Mouse (Mus musculus) brain, embryonic 18.5 days (tissue): ENCODE results near the gene Sox13.
"Not testable (repeated sequence)": the region's sequence is repeated elsewhere in the genome, so short reads cannot be mapped to it uniquely, and the experiment has no call there.

Experiments used
- DNase-seq: peaks from one replicate; pipeline ENCODE4 v3.0.0-alpha.2; 2012; ENCODE audit warnings: low read depth, low spot score

Gene Sox13

DNA sequence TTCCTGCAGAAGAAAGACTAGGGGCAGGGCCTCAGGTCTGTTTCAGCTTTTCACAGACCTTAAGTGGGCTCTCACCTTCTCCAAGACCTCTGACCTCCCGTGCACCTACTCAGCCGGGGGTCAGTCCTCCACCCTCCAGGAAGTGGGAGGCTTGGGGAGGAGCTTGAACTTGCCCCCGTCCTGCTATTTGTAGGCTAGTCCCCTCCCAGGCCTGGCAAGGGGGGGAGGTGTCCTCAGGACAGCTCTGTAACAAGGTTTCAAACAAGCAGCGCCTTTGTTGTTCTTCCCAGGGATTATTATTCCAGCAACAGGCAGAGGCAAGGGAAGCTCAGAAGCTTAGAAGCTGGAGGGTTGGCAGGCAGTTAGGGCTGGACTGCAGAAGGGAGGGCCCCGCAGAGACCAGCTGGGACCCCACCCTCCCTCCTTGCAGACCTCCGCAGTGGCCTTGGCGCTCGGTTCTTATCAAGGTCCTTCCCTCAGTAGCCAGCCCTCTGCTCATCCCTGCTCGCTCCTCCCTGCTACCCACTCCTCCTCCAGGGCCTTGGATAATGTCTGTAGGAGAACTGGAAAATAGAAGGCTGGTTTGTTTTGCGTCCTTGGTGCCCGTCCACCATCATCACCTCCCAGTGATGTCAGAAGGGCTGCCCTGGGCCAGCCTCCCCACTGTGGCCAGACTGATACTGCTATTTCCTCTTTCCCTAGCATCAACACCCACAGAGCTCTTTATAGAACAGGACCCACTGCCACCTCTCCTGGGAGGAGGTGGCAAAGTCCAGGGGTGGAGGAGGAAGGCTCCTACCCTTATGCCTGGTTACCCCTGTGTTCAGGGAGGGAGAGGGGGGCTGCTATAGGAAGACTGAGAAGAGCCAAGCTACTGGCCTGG is 56.3 kb downstream of the Sox13 start:
- DNase-seq: no peak

GRCm38 (mm10) chr1:133366951-133367605 is 57.1 kb downstream of the Sox13 start:
- no peak for DNase-seq

- no peak for DNase-seq
Measured at GRCm38 (mm10) chr1:133364890-133365289, 59.3 kb downstream of the Sox13 start.

DNA sequence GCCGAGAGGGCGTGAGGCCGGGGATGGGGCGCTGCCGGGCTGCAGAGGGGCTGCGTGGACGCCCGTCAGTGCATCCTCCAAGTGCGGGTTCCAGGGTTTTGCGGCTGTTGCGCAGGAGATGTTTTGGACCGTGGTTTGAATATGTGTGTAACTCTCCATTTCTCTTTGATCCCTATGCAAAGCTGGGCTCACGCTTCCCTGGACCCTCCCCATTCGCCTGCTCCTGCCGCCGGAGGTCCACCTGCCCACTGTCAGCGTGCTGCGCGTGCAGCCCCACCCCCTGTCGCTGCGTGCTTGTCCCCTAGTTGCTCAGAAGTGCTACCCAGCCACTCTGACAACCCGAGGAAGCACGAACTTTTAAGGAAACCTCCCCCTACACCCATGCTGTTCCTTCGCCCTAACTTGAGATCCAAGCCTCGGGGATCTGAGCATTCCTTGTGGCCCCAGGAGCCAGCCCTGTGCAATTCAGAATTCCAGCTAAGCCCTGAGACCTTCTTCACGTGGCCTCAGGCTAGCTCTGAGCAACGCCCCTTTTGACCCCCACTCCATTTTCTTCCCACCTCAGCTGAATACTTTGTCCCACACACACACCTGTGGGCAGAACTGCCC is 60.1 kb downstream of the Sox13 start:
- no peak for DNase-seq

GRCm38 (mm10) chr1:133363276-133364021 is 60.7 kb downstream of the Sox13 start, which contains the start of gene Etnk2:
Gene Etnk2, plus strand, starts transcription at chr1:133363572.
- DNase-seq: no peak

GRCm38 (mm10) chr1:133362103-133362502 is 62.1 kb downstream of the Sox13 start:
- DNase-seq: no peak

- DNase-seq: no peak
Measured at GRCm38 (mm10) chr1:133361006-133361405, 63.2 kb downstream of the Sox13 start.

- no peak for DNase-seq
Measured at GRCm38 (mm10) chr1:133356330-133356729, 67.8 kb downstream of the Sox13 start.

DNA sequence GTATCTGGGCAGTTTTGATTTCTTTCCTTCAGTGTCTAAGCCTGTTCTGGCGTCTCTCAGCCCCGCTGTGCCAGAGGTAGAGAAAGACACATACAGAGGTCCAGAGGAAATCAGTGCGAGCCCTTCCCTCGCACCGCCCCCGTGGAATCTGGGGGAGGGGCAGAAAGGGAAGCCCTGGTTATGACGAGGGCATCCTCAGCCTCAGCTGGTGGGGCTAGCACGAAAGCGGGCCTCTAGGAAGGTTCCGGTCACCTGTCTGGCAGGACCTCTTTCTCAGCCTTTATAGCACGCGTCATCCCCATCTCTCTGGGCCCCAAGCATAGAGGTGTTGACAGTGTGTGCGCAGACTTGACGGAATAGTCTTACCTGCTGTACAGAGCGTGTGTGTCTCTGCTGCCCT is 68.3 kb downstream of the Sox13 start:
- no peak for DNase-seq

DNA sequence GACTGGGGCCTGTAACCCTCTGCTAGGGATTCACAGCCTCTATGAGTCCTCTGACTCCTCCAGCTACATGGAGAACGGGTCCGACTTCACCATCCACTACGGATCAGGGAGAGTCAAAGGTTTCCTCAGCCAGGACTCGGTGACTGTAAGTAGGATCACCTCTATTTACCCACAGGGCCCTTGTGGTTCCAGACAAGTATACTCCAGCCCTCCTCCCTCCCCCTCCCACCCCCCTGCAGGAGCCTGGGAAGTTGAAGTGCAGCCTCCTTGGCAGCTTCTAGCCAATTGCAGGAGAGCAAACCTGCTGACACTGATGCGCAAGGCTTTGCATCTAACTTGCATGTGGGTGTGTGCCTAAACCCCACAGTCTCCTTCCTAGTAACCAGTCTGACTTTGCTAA is 68.7 kb downstream of the Sox13 start:
- no peak for DNase-seq

GRCm38 (mm10) chr1:133353371-133353809 is 70.8 kb downstream of the Sox13 start:
- peak; percentile 30 for DNase-seq

GRCm38 (mm10) chr1:133351762-133352161 is 72.4 kb downstream of the Sox13 start:
- DNase-seq: no peak

DNA sequence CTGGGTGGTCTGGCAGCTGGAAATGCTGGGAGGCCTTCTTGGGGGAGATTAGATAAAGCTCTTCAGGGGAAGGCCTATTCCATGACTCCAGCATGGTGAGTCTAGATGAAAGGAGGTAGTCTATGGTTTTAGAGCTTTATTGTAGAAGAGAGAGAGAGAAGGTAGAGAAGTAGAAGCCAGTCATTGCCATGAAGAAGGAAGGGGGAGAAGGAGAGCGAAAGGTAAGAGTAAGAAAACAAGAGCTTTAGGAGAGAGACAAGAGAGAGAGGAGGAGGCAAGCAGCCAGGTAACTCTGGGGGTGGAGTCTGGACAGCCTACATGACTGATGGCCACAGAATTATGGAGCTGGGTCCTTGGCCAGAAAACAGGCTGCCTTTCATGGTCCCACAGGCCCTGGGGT is 74.0 kb downstream of the Sox13 start, which contains the start of gene Ren1:
Ren1 (plus strand) TSS at position 301 of the 400 bp plus-strand sequence.
- no peak for DNase-seq

DNA sequence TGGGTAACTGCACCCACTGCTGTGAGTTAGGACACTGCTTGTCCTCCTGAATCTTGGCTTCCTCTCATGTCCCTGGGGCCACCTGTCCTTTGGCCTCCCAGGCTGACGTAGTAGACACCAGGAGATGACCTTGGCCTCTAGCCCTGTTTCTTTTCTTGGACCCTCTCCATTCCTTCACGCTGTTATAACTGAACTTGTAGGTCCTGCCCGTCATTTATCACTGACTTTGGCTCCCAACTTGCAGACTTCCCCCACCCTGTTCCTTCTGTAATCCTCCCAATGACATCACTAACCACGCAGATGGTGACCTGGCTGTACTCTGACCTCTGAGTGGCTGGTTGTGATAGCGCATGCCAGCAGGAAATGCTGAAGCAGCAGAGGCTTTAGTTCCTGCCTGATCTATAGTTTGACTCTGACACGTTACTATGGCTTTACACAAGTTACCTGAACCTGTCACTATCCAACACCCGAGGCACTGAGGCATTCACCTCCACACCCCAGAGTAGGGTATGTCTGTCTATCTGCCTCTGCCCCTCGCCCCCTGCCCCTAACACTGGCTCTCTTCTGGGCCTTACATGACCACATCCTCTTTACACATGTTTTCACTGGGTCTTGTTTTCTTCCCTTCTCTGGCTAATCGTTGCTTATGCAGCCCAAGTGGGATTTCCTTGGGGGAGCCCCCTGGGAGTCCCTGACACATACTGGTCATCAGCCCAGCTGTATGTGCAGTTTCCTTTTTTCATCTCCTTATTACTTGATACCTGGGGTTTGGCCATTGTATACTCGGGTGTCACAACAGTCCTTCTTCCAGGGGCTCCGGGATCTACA is 76.3 kb downstream of the Sox13 start:
- no peak for DNase-seq

GRCm38 (mm10) chr1:133347226-133347625 is 77.0 kb downstream of the Sox13 start:
- DNase-seq: no peak

GRCm38 (mm10) chr1:133346531-133346930 is 77.6 kb downstream of the Sox13 start:
- no peak for DNase-seq

DNA sequence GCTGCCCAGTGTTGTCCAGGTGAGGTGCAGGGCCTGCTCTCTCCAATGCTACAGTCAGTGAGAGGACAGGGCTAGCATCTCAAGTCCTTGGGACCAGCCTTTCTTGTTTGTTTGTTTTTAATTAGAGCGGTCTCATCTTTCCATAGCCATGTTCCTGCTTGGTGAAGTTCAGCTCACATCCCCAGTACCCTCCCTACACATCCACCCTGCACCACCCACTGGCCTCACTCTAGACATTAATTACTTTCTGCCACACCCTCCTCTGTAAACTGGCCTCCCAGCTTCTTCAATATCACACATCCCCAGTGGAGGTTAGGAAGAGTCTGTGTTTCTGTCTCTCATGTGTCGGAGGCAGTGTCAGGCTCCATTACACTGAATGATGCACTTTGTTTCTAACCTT is 79.8 kb downstream of the Sox13 start:
- DNase-seq: no peak

GRCm38 (mm10) chr1:133340403-133340802 is 83.8 kb downstream of the Sox13 start:
- DNase-seq: not testable (repeated sequence)

- no peak for DNase-seq
Measured at GRCm38 (mm10) chr1:133333937-133334336, 90.2 kb downstream of the Sox13 start.

DNA sequence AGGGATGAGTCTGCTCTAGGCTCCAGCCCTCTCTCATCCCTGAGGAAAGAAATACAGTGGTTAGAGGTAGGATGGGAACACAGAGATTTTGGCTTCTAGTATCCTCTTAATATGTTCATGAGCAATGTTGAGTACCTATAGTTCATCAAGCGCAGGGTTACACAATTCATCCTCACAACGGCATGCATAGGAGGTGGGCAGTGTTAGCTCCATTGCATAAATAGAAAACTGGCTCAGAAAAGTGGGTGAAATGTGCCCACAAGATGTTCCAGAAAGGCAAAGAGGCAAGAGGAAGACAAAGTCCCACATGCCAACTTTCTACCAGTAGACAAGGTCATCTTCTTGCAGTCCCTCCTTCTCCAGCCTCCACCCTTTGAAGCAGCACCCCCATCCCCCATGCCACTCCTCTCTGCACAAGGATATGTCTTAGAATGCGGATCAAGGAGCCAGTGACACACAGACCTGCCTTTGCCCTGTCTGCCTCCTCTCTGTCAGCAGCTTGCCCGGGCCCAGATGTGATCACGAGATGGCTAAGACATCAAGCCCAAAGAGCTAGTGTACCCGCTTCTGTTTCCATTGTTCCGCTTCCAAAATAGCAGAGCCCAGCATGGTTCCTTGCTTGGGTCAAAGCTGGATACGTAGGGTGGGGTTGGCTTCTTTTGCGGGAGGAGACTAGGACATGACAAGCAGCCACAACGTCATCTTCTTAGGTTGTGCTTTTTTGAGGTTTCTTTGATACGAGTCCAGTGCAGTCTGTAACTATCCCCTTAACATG is 91.3 kb downstream of the Sox13 start:
- no peak for DNase-seq
